In the genomic region with DNA sequence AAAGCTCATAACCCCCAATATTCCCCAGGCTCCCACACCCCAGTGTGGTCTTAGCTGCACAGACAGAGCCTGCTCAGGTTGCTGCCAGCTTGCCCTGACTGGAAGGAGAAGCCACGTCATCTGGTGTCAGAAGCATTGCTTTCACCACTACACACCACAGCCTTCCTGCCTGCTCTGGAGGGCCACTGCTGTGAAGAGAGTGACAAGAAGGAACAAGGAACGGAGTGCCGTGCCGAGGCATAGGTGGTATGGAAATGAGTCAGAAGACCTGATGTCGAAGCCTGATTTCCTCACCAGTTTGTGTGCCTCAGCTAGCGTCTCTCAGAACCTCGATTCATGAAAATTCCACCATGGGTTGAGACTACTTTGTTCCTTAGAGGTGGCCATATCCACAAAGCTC, we compare ENCODE assay signal across 1 mouse cellular context.
TF ChIP-seq lines count a peak whose summit lies in the region.

No protein-coding gene starts in this region.

TF ChIP-seq in CH12.LX, 34 proteins besides CTCF, POLR2A, EP300 and RAD21:
- peak; percentile 24; the same call in 1 of the 2 replicates for TF ChIP-seq ZNF384 (IDR thresholded peaks at IDR 0.05; ENCODE audit: low read depth, low read length)
- peak; percentile 77; the same call in 1 of the 2 replicates for TF ChIP-seq TBP (conservative IDR thresholded peaks at IDR 0.05; ENCODE audit: low read depth, low read length)
- no peak for TF ChIP-seq ZKSCAN1 (IDR thresholded peaks at IDR 0.05; ENCODE audit: borderline replicate concordance, low read depth, low read length)
- TF ChIP-seq BHLHE40 (IDR thresholded peaks at IDR 0.05; ENCODE audit: low read depth, low read length) = peak; percentile 98
- TF ChIP-seq HCFC1 (IDR thresholded peaks at IDR 0.05; ENCODE audit: low read depth, low read length) = no peak; the same call in 1 of the 2 replicates
- TF ChIP-seq MYC (IDR thresholded peaks at IDR 0.05; ENCODE audit: low read depth, low read length) = peak; percentile 79
- peak; percentile 61 for TF ChIP-seq SMC3 (IDR thresholded peaks at IDR 0.05; ENCODE audit: low read depth, low read length)
- TF ChIP-seq MEF2A (IDR thresholded peaks at IDR 0.05; ENCODE audit: borderline replicate concordance, low read depth, low read length) = peak; percentile 92
- peak; percentile 96 for TF ChIP-seq JUN (IDR thresholded peaks at IDR 0.05; ENCODE audit: insufficient read depth, low read depth, low read length)
- TF ChIP-seq USF1 (IDR thresholded peaks at IDR 0.05; ENCODE audit: low read depth, low read length) = no peak
- TF ChIP-seq USF2 (conservative IDR thresholded peaks at IDR 0.05; ENCODE audit: low read depth, low read length) = peak; percentile 3; the same call in 1 of the 2 replicates
- peak; percentile 77; the same call in 1 of the 2 replicates for TF ChIP-seq ZMIZ1 (IDR thresholded peaks at IDR 0.05; ENCODE audit: low read depth, low read length)
- TF ChIP-seq ZC3H11A (IDR thresholded peaks at IDR 0.05; ENCODE audit: low read depth, low read length) = no peak
- TF ChIP-seq CHD1 (IDR thresholded peaks at IDR 0.05; ENCODE audit: low read depth, low read length) = no peak; the same call in 1 of the 2 replicates
- TF ChIP-seq E2F4 (IDR thresholded peaks at IDR 0.05; ENCODE audit: insufficient replicate concordance, low read depth, low read length) = no peak
- TF ChIP-seq MXI1 (IDR thresholded peaks at IDR 0.05; ENCODE audit: low read depth, low read length) = no peak; the same call in 1 of the 2 replicates
- TF ChIP-seq UBTF (IDR thresholded peaks at IDR 0.05; ENCODE audit: low read depth, low read length) = 0 out of 2 replicates have a peak, but pooled peaks have one; percentile 30
- no peak for TF ChIP-seq GABPA (IDR thresholded peaks at IDR 0.05; ENCODE audit: insufficient replicate concordance, low read depth, low read length)
- peak; percentile 60; the same call in 1 of the 2 replicates for TF ChIP-seq ELF1 (IDR thresholded peaks at IDR 0.05; ENCODE audit: low read depth, low read length)
- TF ChIP-seq ETS1 (conservative IDR thresholded peaks at IDR 0.05; ENCODE audit: low read depth, low read length) = peak; percentile 97
- peak; percentile 99 for TF ChIP-seq JUND (conservative IDR thresholded peaks at IDR 0.05; ENCODE audit: low read depth, low read length)
- TF ChIP-seq SIN3A (IDR thresholded peaks at IDR 0.05; ENCODE audit: low read length) = peak; percentile 57; the same call in 1 of the 2 replicates
- TF ChIP-seq POLR2AphosphoS2 (IDR thresholded peaks at IDR 0.05; ENCODE audit: low read depth, low read length) = no peak
- peak; percentile 66 for TF ChIP-seq RCOR1 (conservative IDR thresholded peaks at IDR 0.05; ENCODE audit: low read depth, low read length)
- peak; percentile 89 for TF ChIP-seq MAX (IDR thresholded peaks at IDR 0.05; ENCODE audit: low read length)
- peak; percentile 65 for TF ChIP-seq MAZ (IDR thresholded peaks at IDR 0.05; ENCODE audit: low read depth, low read length)
- peak; percentile 99 for TF ChIP-seq IRF4 (IDR thresholded peaks at IDR 0.05; ENCODE audit: low read depth, low read length)
- TF ChIP-seq NRF1 (IDR thresholded peaks at IDR 0.05; ENCODE audit: low read depth, low read length) = peak; percentile 47
- TF ChIP-seq NELFE (IDR thresholded peaks at IDR 0.05; ENCODE audit: low read depth, low read length) = no peak; the same call in 1 of the 2 replicates
- TF ChIP-seq TCF12 (IDR thresholded peaks at IDR 0.05; ENCODE audit: low read depth, low read length) = peak; percentile 91
- TF ChIP-seq KAT2A (IDR thresholded peaks at IDR 0.05; ENCODE audit: insufficient replicate concordance, low read length) = no peak
- TF ChIP-seq MAFK (IDR thresholded peaks at IDR 0.05; ENCODE audit: insufficient replicate concordance, low read length) = peak; percentile 18; the same call in 1 of the 2 replicates
- TF ChIP-seq PAX5 (IDR thresholded peaks at IDR 0.05; ENCODE audit: low read length) = no peak
- peak; percentile 77; the same call in 1 of the 2 replicates for TF ChIP-seq CHD2 (IDR thresholded peaks at IDR 0.05; ENCODE audit: low read length)
